Comparison of ENCODE assay signal across 8 mouse cellular contexts in genomic region chr9:53986972-53987371, GRCm38 (mm10). TPM values are rescaled to one million over a fixed set of nuclear protein-coding genes. Genes with fewer than 3 reads are reported as not detected.
DNase-seq lines count a peak whose midpoint lies in the region.

No protein-coding gene starts in this region.

- DNase-seq in adrenal gland, adult 2 months: peak; percentile 10
- DNase-seq in adrenal gland, adult 8-10 months: no peak
- DNase-seq in layer of hippocampus, adult 11-12 months (ENCODE audit: low spot score): peak; percentile 58
- no peak for DNase-seq in layer of hippocampus, adult 9-10 months (ENCODE audit: low spot score)
- peak; percentile 26 for DNase-seq in ZHBTc4 (ENCODE audit: low read depth, low spot score)
- peak; percentile 47 to 71 for DNase-seq in layer of hippocampus, postnatal 10 days (ENCODE audit: low spot score in 2 of 2)
- DNase-seq in gastrocnemius, postnatal 25 days: no peak
- DNase-seq in adrenal gland, postnatal 25 days: no peak

RNA-seq across cellular contexts. Expression of gene Elmod1, which starts 11.9 kb away (rescaled TPM):
- total RNA-seq in adrenal gland, adult 2 months (2021): 1 to 10 TPM; 2.5 to 4.4 TPM
- 0.57 and 0.79 TPM in 2 replicates for polyA plus RNA-seq in adrenal gland, adult 2 months (2012; rRNA removed)
- 1 to 10 TPM; 3.8 to 7.0 (median 4.3) TPM for total RNA-seq in adrenal gland, adult 8-10 months (2022)
- total RNA-seq in layer of hippocampus, postnatal 10 days (2021): 100 to 1,000 TPM; 199 to 215 TPM
- not detected for total RNA-seq in gastrocnemius, postnatal 25 days (2021)
- total RNA-seq in adrenal gland, postnatal 25 days (2021): 3.6 and 3.7 TPM in 2 replicates

Comparison
In these comparisons a context has a peak if more than half of its experiments do, and no peak if none do; other contexts are left out.
1. DNase-seq: peak in adrenal gland, adult 2 months (single experiment), layer of hippocampus, adult 11-12 months (single experiment), ZHBTc4 (single experiment) and layer of hippocampus, postnatal 10 days (2 of 2); none in adrenal gland, adult 8-10 months (single experiment), layer of hippocampus, adult 9-10 months (single experiment), gastrocnemius, postnatal 25 days (single experiment) and adrenal gland, postnatal 25 days (single experiment).
2. RNA of gene Elmod1, which starts 11.9 kb away (total RNA-seq): 199 to 215 TPM in layer of hippocampus, postnatal 10 days; 3.8 to 7.0 TPM in adrenal gland, adult 8-10 months, 2.5 to 4.4 TPM in adrenal gland, adult 2 months, 3.6 to 3.7 TPM in adrenal gland, postnatal 25 days and not detected in gastrocnemius, postnatal 25 days; every median in the first group is over 10 times any median in the second.